Mouse (Mus musculus): ENCODE data around the gene Gm21732. TPM values are rescaled to one million over a fixed set of nuclear protein-coding genes. Genes with fewer than 3 reads are reported as not detected.
"Not testable (repeated sequence)": the region's sequence is repeated elsewhere in the genome, so short reads cannot be mapped to it uniquely, and the experiment has no call there.

The Gm21732 gene
- not detected in 2 replicates for polyA plus RNA-seq (2015; fragmentation: Nextera tagmentation; extraction: Ambion mirVana)

- H3K9me3 ChIP-seq; H3K4me3 ChIP-seq; H3K27me3 ChIP-seq; H3K4me1 ChIP-seq; H3K4me2 ChIP-seq; H3K9ac ChIP-seq; H3K27ac ChIP-seq; H3K36me3 ChIP-seq; ATAC-seq (ENCODE audit: insufficient number of reproducible peaks, low FRiP score, low TSS enrichment, low read depth): not testable (repeated sequence)
- WGBS = no CpG with 5 or more reads among the region's 2 CpGs
These were observed at the start of gene Gm21732 for GRCm38 (mm10) chrY:38575591-38575990. Gene Gm21732 (minus strand): TSS chrY:38575691.

Other genes with a start within 250 kb of the Gm21732 start
- not detected in 2 replicates for gene Gm20897, start 73.5 kb downstream of the Gm21732 start, polyA plus RNA-seq (2015; fragmentation: Nextera tagmentation; extraction: Ambion mirVana)